Mouse (Mus musculus): ENCODE results near the gene Vps37d.

The Vps37d gene

GRCm38 (mm10) chr5:135080539-135080938 lies 2.5 kb upstream of the Vps37d start:
- peaks cover 62% of the 10 kb centered on the region for H3K27me3 ChIP-seq (ENCODE audit: insufficient read depth, low read length)
- peaks cover 26% of the 10 kb centered on the region for H3K4me1 ChIP-seq (replicated peaks; ENCODE audit: low read depth, low read length)
- H3K36me3 ChIP-seq (ENCODE audit: insufficient read depth, low read length), result no peaks in the 10 kb centered on the region

GRCm38 (mm10) chr5:135079578-135079977 lies 1.5 kb upstream of the Vps37d start:
- H3K4me3 ChIP-seq (replicated peaks; ENCODE audit: low read length), result no peak overlapping the region
- TF ChIP-seq POU5F1 (IDR thresholded peaks at IDR 0.05; ENCODE audit: borderline replicate concordance, low read length), result no peak
- H3K36me3 ChIP-seq (ENCODE audit: insufficient read depth, low read length), result no peaks in the 10 kb centered on the region
- peaks cover 52% of the 10 kb centered on the region for H3K27me3 ChIP-seq (ENCODE audit: insufficient read depth, low read length)
- peaks cover 30% of the 10 kb centered on the region for H3K4me1 ChIP-seq (replicated peaks; ENCODE audit: low read depth, low read length)
- H3K9me3 ChIP-seq (ENCODE audit: low read length), result peaks cover 5% of the 10 kb centered on the region; the same call in 1 of the 2 replicates

More at GRCm38 (mm10) chr5:135080539-135080938, 2.5 kb upstream of the Vps37d start:
- H3K4me3 ChIP-seq (replicated peaks; ENCODE audit: low read length), result no peak overlapping the region
- TF ChIP-seq POU5F1 (IDR thresholded peaks at IDR 0.05; ENCODE audit: borderline replicate concordance, low read length), result no peak
- TF ChIP-seq NANOG (IDR thresholded peaks at IDR 0.05; ENCODE audit: borderline replicate concordance, low read length), result no peak
- no peak for TF ChIP-seq CTCF (conservative IDR thresholded peaks at IDR 0.05; ENCODE audit: low read length)
- peaks cover 5% of the 10 kb centered on the region; the same call in 1 of the 2 replicates for H3K9me3 ChIP-seq (ENCODE audit: low read length)

- Histone ChIP-seq H3K4me1 (replicated peaks; ENCODE audit: low read depth, low read length) (peaks cover 40% of the 10 kb centered on the region), H3K4me3 (replicated peaks; ENCODE audit: low read length) (peak overlapping the region; percentile 89), H3K9me3 (ENCODE audit: low read length) (peaks cover 5% of the 10 kb centered on the region; the same call in 1 of the 2 replicates), H3K27me3 (ENCODE audit: insufficient read depth, low read length) (peaks cover 48% of the 10 kb centered on the region), H3K36me3 (ENCODE audit: insufficient read depth, low read length) (no peaks in the 10 kb centered on the region)
- TF ChIP-seq POU5F1 (IDR thresholded peaks at IDR 0.05; ENCODE audit: borderline replicate concordance, low read length) (no peak), NANOG (IDR thresholded peaks at IDR 0.05; ENCODE audit: borderline replicate concordance, low read length) (no peak), CTCF (conservative IDR thresholded peaks at IDR 0.05; ENCODE audit: low read length) (no peak)
These were observed 380 bp upstream of the Vps37d start for GRCm38 (mm10) chr5:135078482-135078810.

- Histone ChIP-seq H3K27me3 (ENCODE audit: insufficient read depth, low read length) (peaks cover 45% of the 10 kb centered on the region), H3K4me1 (replicated peaks; ENCODE audit: low read depth, low read length) (peaks cover 54% of the 10 kb centered on the region), H3K36me3 (ENCODE audit: insufficient read depth, low read length) (no peaks in the 10 kb centered on the region), H3K9me3 (ENCODE audit: low read length) (peaks cover 5% of the 10 kb centered on the region; the same call in 1 of the 2 replicates), H3K4me3 (replicated peaks; ENCODE audit: low read length) (peak overlapping the region; percentile 89)
- TF ChIP-seq NANOG (IDR thresholded peaks at IDR 0.05; ENCODE audit: borderline replicate concordance, low read length), result no peak
- TF ChIP-seq CTCF (conservative IDR thresholded peaks at IDR 0.05; ENCODE audit: low read length), result no peak
- TF ChIP-seq POU5F1 (IDR thresholded peaks at IDR 0.05; ENCODE audit: borderline replicate concordance, low read length), result no peak
These were observed 1.0 kb downstream of the Vps37d start for GRCm38 (mm10) chr5:135076931-135077505.

GRCm38 (mm10) chr5:135076368-135076767 lies 1.7 kb downstream of the Vps37d start:
- TF ChIP-seq CTCF (conservative IDR thresholded peaks at IDR 0.05; ENCODE audit: low read length), result no peak
- Histone ChIP-seq H3K36me3 (ENCODE audit: insufficient read depth, low read length) (no peaks in the 10 kb centered on the region), H3K9me3 (ENCODE audit: low read length) (peaks cover 5% of the 10 kb centered on the region; the same call in 1 of the 2 replicates)

GRCm38 (mm10) chr5:135075655-135076054 lies 2.4 kb downstream of the Vps37d start:
- Histone ChIP-seq H3K9me3 (ENCODE audit: low read length) (0 out of 2 replicates have a peak, but pooled peaks cover under 1% of the 10 kb centered on the region), H3K36me3 (ENCODE audit: insufficient read depth, low read length) (no peaks in the 10 kb centered on the region), H3K27me3 (ENCODE audit: insufficient read depth, low read length) (peaks cover 35% of the 10 kb centered on the region), H3K4me3 (replicated peaks; ENCODE audit: low read length) (no peak overlapping the region), H3K4me1 (replicated peaks; ENCODE audit: low read depth, low read length) (peaks cover 67% of the 10 kb centered on the region)
- TF ChIP-seq CTCF (conservative IDR thresholded peaks at IDR 0.05; ENCODE audit: low read length), result no peak; the same call in 1 of the 2 replicates
- no peak for TF ChIP-seq NANOG (IDR thresholded peaks at IDR 0.05; ENCODE audit: borderline replicate concordance, low read length)
- TF ChIP-seq POU5F1 (IDR thresholded peaks at IDR 0.05; ENCODE audit: borderline replicate concordance, low read length), result no peak

More at GRCm38 (mm10) chr5:135076368-135076767, 1.7 kb downstream of the Vps37d start:
- H3K4me1 ChIP-seq (replicated peaks; ENCODE audit: low read depth, low read length), result peaks cover 61% of the 10 kb centered on the region
- H3K27me3 ChIP-seq (ENCODE audit: insufficient read depth, low read length), result peaks cover 38% of the 10 kb centered on the region
- H3K4me3 ChIP-seq (replicated peaks; ENCODE audit: low read length), result peak overlapping the region; percentile 89

GRCm38 (mm10) chr5:135073349-135074150 lies 4.5 kb downstream of the Vps37d start:
- TF ChIP-seq POU5F1 (IDR thresholded peaks at IDR 0.05; ENCODE audit: borderline replicate concordance, low read length), result no peak
- TF ChIP-seq NANOG (IDR thresholded peaks at IDR 0.05; ENCODE audit: borderline replicate concordance, low read length), result no peak
- no peak for TF ChIP-seq CTCF (conservative IDR thresholded peaks at IDR 0.05; ENCODE audit: low read length)
- H3K36me3 ChIP-seq (ENCODE audit: insufficient read depth, low read length), result no peaks in the 10 kb centered on the region

GRCm38 (mm10) chr5:135072720-135073119 lies 5.3 kb downstream of the Vps37d start:
- peak overlapping the region; percentile 71 for H3K4me3 ChIP-seq (replicated peaks; ENCODE audit: low read length)
- peaks cover 8% of the 10 kb centered on the region for H3K36me3 ChIP-seq (ENCODE audit: insufficient read depth, low read length)
- H3K4me1 ChIP-seq (replicated peaks; ENCODE audit: low read depth, low read length), result peaks cover 69% of the 10 kb centered on the region
- H3K9me3 ChIP-seq (ENCODE audit: low read length), result no peaks in the 10 kb centered on the region
- TF ChIP-seq NANOG (IDR thresholded peaks at IDR 0.05; ENCODE audit: borderline replicate concordance, low read length) (no peak), CTCF (conservative IDR thresholded peaks at IDR 0.05; ENCODE audit: low read length) (no peak), POU5F1 (IDR thresholded peaks at IDR 0.05; ENCODE audit: borderline replicate concordance, low read length) (no peak)
- H3K27me3 ChIP-seq (ENCODE audit: insufficient read depth, low read length), result peaks cover 14% of the 10 kb centered on the region

More at GRCm38 (mm10) chr5:135073349-135074150, 4.5 kb downstream of the Vps37d start:
- Histone ChIP-seq H3K4me1 (replicated peaks; ENCODE audit: low read depth, low read length) (peaks cover 71% of the 10 kb centered on the region), H3K9me3 (ENCODE audit: low read length) (no peaks in the 10 kb centered on the region), H3K4me3 (replicated peaks; ENCODE audit: low read length) (peak overlapping the region; percentile 71), H3K27me3 (ENCODE audit: insufficient read depth, low read length) (peaks cover 16% of the 10 kb centered on the region)

Data from E14TG2a.4 (cell line).